Mouse (Mus musculus): ENCODE measurements around the gene Gabarap. TPM values are rescaled to one million over a fixed set of nuclear protein-coding genes. Genes with fewer than 3 reads are reported as not detected.

The Gabarap gene
- polyA plus RNA-seq, 1 experiment from 2014 or later, result 610 TPM

DNA sequence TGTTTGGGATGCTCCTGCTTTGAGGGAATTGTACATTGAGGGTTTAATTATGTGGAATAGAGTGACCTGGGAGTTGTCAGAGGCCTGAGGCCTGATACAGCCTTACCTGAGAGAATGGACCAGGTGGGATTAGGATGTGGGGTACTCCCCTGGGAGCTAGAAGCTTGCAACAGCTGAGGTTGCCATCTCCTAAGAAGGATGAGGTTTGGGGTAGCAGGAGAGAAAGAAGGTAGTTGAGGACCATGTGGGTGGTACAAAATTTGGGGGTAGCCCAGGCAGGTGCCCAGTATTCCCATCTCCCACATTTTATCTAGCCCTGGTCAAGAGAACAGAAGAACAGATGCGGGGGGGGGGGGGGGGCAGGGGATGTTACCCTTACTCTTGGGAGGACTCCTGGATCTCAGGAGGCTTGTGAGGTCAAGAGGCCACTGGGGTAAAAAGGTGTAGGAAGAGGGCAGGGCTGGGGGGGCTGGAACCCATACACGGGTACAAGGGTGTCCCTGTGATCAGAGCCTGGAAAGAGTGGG, 28.6 kb downstream of the Gabarap start:
- Histone ChIP-seq H3K27ac (replicated peaks) (peak overlapping the region; percentile 96), H3K9ac (replicated peaks) (peak overlapping the region; percentile 82), H3K4me2 (replicated peaks) (peak overlapping the region; percentile 63), H3K9me3 (no peaks in the 10 kb centered on the region), H3K27me3 (no peaks in the 10 kb centered on the region), H3K4me3 (peak overlapping the region; percentile 65), H3K36me3 (no peaks in the 10 kb centered on the region), H3K4me1 (peaks cover 74% of the 10 kb centered on the region)
- WGBS, result 11% methylated on average over 2 of the region's 2 CpGs
- ATAC-seq (replicated peaks), result no peak

DNA sequence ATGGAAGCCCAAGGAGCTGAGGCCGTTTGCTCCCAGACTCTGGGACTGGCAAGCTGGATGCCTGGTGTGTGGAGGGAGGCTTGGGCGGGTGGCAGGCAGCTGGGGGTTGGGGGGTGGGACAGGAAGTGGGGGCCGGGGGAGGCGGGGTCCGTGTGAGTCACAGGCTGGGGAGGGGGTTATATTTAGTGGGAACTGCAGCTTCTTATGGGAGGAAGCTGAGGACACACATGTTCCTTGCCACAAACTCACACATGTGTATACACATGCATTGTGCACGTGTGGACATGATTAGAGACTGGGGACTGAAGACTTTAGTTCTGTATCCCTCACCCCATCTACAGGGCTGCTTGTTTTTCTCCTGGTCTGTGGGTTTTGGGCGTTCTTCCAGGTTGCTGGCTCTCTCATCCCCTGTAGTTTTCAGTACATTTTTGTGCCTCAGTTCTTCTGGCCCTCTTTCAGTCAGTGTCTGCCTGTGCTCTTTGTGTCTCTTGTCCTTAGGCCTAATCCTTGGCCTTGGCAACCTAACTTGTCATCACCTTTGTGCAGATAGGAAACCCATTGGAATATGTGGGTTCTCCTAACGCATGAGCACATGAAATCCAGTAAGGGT, 29.2 kb downstream of the Gabarap start:
- Histone ChIP-seq H3K4me3 (peak overlapping the region; percentile 65), H3K4me1 (peaks cover 70% of the 10 kb centered on the region), H3K27me3 (no peaks in the 10 kb centered on the region), H3K9ac (replicated peaks) (peak overlapping the region; percentile 82), H3K4me2 (replicated peaks) (peak overlapping the region; percentile 63), H3K36me3 (no peaks in the 10 kb centered on the region), H3K9me3 (no peaks in the 10 kb centered on the region), H3K27ac (replicated peaks) (peak overlapping the region; percentile 96)
- no peak for ATAC-seq (replicated peaks)
- WGBS, result 8% methylated on average over 8 of the region's 8 CpGs

DNA sequence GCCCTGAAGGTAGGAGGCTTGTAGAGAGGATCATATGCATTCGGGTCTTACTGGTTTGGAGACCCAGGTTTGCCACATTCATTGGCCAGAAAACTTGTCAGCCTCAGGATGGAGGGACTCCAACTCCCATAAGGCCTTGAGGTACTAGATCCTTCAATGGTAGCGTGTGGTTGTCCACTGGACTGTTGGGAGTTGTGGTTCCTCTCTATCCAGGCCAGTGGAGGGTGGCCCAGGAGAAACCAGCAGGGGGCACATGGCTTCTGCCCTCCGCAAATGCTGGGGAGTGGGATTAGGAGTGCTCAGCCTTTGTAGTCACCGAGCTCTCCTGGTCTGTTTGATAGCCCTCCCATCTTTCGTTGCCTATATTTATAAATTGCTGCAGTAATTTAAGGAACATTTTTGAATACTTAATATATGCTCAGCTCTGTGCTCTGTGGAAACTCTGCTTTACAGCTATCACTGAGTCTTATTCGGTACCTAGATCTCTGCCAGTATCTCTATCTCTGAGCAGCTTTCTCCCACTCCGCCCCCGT, 29.9 kb downstream of the Gabarap start:
- Histone ChIP-seq H3K27me3 (no peaks in the 10 kb centered on the region), H3K27ac (replicated peaks) (peak overlapping the region; percentile 96), H3K9me3 (no peaks in the 10 kb centered on the region), H3K9ac (replicated peaks) (peak overlapping the region; percentile 82), H3K4me2 (replicated peaks) (peak overlapping the region; percentile 63), H3K4me3 (peak overlapping the region; percentile 65), H3K4me1 (peaks cover 70% of the 10 kb centered on the region), H3K36me3 (no peaks in the 10 kb centered on the region)
- ATAC-seq (replicated peaks), result peak; percentile 81
- WGBS, result under 1% methylated on average over 8 of the region's 8 CpGs

DNA sequence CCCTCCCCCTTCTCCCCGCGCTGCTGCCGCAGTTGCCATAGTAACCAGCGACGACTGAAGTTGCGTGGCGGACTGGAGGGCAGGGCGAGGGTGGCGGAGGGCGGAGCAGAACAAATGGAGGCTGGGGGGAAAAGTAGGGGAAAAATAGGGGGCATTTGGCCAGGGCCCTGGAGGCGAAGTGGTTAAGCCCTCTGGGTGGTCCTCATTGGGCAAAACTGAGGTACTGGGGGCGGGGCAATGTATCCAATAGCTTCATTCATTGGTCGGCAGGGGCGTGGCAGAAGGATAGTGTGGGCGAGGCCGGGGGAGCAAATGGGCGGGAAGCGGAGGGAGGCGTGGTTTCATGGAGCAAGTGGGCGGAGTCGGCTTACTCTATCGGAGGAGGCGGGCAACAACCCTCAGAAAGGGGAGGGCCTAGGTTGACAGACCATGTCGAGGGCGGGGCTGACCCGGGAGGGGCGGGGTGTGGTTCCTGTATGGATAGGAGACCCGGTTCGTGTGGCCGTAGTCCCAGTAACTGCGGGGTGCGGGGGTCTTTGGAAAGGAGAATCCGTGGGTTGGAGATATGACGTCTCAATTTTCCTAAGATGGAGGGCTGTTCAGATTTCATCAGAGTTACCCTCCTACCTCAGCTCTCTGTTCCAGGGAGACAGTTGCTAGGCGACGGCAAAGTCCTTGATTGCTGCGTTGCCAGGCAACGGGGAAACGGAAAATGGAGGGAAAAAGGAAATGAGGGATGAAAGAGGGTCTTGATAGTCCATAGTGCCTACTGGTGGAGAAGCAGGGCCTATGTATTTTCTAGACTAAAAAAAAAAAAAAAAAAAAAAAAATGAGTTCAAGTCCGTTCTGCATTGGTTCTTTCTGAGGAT, 30.6 kb downstream of the Gabarap start:
- H3K27me3 ChIP-seq, result no peaks in the 10 kb centered on the region
- WGBS, result under 1% methylated on average over 40 of the region's 40 CpGs
- peak overlapping the region; percentile 96 for H3K27ac ChIP-seq (replicated peaks)
- peak; percentile 66 for ATAC-seq (replicated peaks)
- peak overlapping the region; percentile 65 for H3K4me3 ChIP-seq
- peaks cover 77% of the 10 kb centered on the region for H3K4me1 ChIP-seq
- peak overlapping the region; percentile 82 for H3K9ac ChIP-seq (replicated peaks)
- H3K4me2 ChIP-seq (replicated peaks), result peak overlapping the region; percentile 63
- no peaks in the 10 kb centered on the region for H3K36me3 ChIP-seq
- no peaks in the 10 kb centered on the region for H3K9me3 ChIP-seq

DNA sequence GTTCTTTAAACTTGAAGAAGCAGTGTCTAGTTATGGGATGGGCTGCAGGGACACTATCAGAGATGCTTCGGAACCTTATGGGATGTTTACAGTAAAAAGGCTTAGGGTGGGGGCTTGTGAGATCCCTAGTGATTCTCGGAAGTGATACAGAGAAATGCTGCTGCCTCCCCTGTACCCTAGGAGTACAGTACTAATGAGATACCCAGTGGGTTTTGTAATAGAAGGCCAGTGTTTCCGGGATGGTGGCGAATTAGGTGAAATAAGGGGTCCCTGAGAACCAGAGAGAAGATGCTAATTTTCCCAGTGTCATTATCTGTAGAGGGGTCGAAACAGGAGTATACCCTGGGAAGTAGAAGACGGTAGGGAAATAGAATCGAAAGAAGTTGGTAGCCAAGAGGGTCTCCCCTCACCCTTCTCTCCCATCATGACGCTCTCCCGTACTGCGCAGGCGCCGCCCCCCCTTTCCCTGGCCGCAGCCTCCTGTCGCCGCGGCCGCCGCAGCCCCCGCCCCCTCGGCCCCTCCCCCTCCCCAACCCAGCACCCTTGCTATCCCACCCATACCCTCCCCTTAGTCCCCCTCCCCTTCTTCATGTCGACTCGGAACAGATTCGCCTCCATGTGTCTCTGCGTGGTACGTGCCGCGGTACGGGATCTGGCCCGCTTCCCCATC, 32.7 kb downstream of the Gabarap start:
- Histone ChIP-seq H3K27me3 (no peaks in the 10 kb centered on the region), H3K36me3 (no peaks in the 10 kb centered on the region), H3K27ac (replicated peaks) (peak overlapping the region; percentile 38), H3K4me1 (peaks cover 85% of the 10 kb centered on the region), H3K9me3 (no peaks in the 10 kb centered on the region), H3K9ac (replicated peaks) (peak overlapping the region; percentile 49), H3K4me2 (replicated peaks) (peak overlapping the region; percentile 60), H3K4me3 (peak overlapping the region; percentile 39)
- WGBS, result 5% methylated on average over 26 of the region's 29 CpGs
- no peak for ATAC-seq (replicated peaks)

DNA sequence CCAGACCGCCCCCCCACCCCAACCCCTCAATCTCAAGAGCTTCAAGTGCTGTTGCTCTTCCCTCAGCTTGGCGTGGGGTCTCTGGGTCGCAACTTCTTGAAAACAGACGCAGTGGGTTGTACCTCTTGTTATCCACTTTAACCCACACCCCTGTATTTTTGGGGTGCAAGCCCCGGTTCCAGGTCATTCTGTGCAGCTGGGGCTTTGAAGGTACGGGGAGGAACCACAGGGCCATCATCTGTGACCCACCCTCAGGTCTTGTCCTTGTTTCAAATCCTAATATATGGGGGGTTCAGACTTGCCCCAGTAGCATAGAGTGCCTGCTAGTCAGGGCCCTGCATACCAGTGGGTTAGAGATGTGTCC, 33.2 kb downstream of the Gabarap start:
- WGBS, result 12% methylated on average over 6 of the region's 6 CpGs
- Histone ChIP-seq H3K27ac (replicated peaks) (peak overlapping the region; percentile 38), H3K4me2 (replicated peaks) (peak overlapping the region; percentile 60), H3K4me3 (peak overlapping the region; percentile 39), H3K27me3 (no peaks in the 10 kb centered on the region), H3K9ac (replicated peaks) (peak overlapping the region; percentile 49), H3K9me3 (no peaks in the 10 kb centered on the region), H3K36me3 (no peaks in the 10 kb centered on the region), H3K4me1 (peaks cover 84% of the 10 kb centered on the region)
- no peak for ATAC-seq (replicated peaks)

DNA sequence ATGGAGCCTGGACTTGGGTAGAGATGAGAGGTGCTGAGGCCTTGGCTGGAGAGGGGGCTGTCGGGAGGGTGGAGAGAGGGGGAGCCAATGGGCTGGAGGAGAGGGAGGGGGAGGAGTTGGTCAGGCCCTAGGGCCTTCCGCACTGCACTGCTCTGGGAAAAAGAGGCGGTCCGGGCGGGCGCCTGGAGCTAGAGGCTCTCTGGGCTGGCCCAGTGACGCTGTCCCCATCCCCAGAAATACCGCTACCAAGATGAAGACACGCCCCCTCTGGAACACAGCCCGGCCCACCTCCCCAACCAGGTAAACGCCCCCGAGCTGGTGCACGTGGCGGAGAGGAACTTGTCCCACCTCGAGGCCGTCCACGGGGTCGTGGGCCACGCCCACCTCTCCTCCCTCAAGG, 35.7 kb downstream of the Gabarap start:
- peaks cover 10% of the 10 kb centered on the region for H3K36me3 ChIP-seq
- 0 out of 2 replicates have a peak overlapping the region, but pooled peaks have one; percentile 0 for H3K9ac ChIP-seq (replicated peaks)
- peak overlapping the region; percentile 48 for H3K4me2 ChIP-seq (replicated peaks)
- H3K9me3 ChIP-seq, result no peaks in the 10 kb centered on the region
- H3K27ac ChIP-seq (replicated peaks), result peak overlapping the region; percentile 95
- no peaks in the 10 kb centered on the region for H3K27me3 ChIP-seq
- no peak for ATAC-seq (replicated peaks)
- H3K4me1 ChIP-seq, result peaks cover 87% of the 10 kb centered on the region
- peak overlapping the region; percentile 11 for H3K4me3 ChIP-seq
- 2% methylated on average over 19 of the region's 19 CpGs for WGBS

DNA sequence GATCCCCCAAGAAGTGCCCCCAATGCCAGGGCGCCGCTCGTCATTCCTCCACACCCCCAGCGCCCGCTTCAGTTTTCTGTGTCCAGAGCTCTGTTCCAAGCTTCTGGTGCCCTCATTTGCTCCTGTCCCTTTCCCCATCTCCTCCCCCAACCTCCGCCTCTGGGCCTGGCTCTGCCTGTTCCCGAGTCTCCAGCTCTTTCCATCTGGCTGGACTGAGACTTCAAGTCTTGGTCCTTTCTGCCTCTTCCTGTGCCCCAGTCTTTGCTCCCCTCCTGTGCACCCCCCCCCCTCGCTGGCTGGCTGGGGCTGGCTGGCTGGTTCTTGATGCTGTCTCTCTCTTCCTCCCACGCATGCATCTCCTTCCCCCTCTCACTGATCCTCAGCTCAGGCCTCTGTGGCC, 36.5 kb downstream of the Gabarap start:
- WGBS, result 30% methylated on average over 9 of the region's 9 CpGs

DNA sequence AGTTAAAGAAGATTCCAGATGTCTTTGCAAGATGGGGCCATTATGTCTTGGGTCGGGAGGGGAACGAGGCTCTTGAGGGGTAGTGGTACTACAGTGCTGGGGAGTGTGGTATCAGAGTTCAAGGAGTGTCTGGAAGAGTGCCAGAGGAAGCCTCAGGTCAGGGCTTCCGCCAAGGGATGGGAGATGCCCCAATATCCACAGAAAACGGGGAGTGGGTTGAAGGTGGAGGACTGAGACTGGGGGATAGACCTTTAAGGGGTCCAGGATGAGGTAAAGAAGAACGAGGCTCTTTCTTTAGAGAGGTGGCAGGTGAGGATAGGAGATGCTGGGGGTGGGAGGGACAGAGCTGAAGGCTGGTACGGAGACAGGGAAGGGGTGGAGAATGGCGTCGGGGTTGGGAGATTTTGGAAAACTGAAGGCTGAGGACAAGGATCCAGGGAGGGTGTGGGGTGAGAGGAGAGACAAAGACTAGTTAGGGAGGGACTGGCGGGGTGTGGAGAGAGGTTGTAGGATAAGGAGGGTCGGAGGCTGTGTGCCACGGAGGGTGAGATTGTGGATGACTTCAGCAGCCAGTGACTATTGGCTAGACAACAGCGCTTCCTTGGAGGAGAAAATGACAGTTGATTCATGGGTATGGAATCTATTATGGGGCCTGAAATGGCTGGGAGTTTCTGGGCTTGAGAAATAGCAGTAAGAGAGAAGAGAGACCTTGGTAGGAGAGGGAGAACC, 37.6 kb downstream of the Gabarap start:
- peaks cover 23% of the 10 kb centered on the region for H3K36me3 ChIP-seq
- peak; percentile 8 for ATAC-seq (replicated peaks)
- H3K9ac ChIP-seq (replicated peaks), result peak overlapping the region; percentile 39
- peaks cover 69% of the 10 kb centered on the region for H3K4me1 ChIP-seq
- H3K27me3 ChIP-seq, result no peaks in the 10 kb centered on the region
- peak overlapping the region; percentile 95 for H3K27ac ChIP-seq (replicated peaks)
- H3K9me3 ChIP-seq, result no peaks in the 10 kb centered on the region
- WGBS, result 17% methylated on average over 12 of the region's 12 CpGs
- peak overlapping the region; percentile 48 for H3K4me2 ChIP-seq (replicated peaks)
- peak overlapping the region; percentile 30 for H3K4me3 ChIP-seq

More for the DNA sequence above, 36.5 kb downstream of the Gabarap start:
- H3K4me2 ChIP-seq (replicated peaks), result peak overlapping the region; percentile 48
- H3K4me3 ChIP-seq, result no peak overlapping the region
- H3K27ac ChIP-seq (replicated peaks), result peak overlapping the region; percentile 95
- H3K9ac ChIP-seq (replicated peaks), result peak overlapping the region; percentile 27
- H3K4me1 ChIP-seq, result peaks cover 81% of the 10 kb centered on the region
- ATAC-seq (replicated peaks), result no peak
- no peaks in the 10 kb centered on the region for H3K9me3 ChIP-seq
- peaks cover 17% of the 10 kb centered on the region for H3K36me3 ChIP-seq
- H3K27me3 ChIP-seq, result no peaks in the 10 kb centered on the region

DNA sequence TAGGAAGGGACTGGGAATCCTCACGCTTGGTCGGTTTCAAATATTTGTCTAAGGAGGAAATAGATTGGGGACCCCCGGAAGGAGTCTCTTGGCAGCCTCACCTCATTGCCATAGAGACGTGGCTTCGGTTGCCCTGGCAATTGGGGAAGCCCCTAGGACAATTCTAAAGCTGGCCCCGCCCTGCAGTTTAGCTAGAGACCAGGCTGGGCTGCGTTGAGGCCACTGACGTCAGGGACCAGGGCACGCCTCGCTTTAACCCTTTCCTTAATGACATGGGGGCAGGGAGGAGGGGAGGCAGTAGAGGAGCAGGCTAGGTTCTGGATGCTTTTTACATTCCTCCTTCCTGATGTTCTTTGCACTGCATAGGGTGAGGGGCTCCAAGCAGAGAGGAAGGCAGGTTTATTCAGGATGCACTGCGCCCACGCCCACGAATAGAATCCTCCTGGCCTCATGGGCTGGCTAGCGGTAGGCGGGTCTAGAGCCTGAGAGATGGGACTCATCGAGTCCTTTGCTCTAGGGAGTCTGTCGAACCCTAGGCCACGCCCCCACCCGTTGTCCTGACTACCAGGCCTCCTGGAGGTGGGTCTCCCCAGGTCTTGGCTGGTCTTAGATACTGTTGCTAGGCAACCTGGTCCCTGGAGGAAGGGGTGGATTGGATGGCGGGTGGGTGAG, 38.3 kb downstream of the Gabarap start:
- under 1% methylated on average over 20 of the region's 20 CpGs for WGBS
- H3K4me1 ChIP-seq, result peaks cover 64% of the 10 kb centered on the region
- H3K36me3 ChIP-seq, result peaks cover 26% of the 10 kb centered on the region
- peak overlapping the region; percentile 30 for H3K4me3 ChIP-seq
- H3K9ac ChIP-seq (replicated peaks), result peak overlapping the region; percentile 39
- H3K9me3 ChIP-seq, result no peaks in the 10 kb centered on the region
- H3K4me2 ChIP-seq (replicated peaks), result peak overlapping the region; percentile 48
- peak overlapping the region; percentile 95 for H3K27ac ChIP-seq (replicated peaks)
- no peaks in the 10 kb centered on the region for H3K27me3 ChIP-seq
- peak; percentile 92 for ATAC-seq (replicated peaks)
